Mouse (Mus musculus) megakaryocyte-erythroid progenitor cell, adult 5-6 weeks (primary cell): ENCODE measurements around the gene Atp10b. TPM values are rescaled to one million over a fixed set of nuclear protein-coding genes. Genes with fewer than 3 reads are reported as not detected.

ENCODE experiments used
- ATAC-seq: replicated peaks from 2 replicates; pipeline ENCODE4 v1.8.0; 2016; ENCODE audit warnings: mild to moderate bottlenecking, inconsistent platforms; ENCODE audit not compliant: severe bottlenecking, poor library complexity, low FRiP score, low TSS enrichment
- total RNA-seq, 2 experiments: library from RNA; stranded (forward) in 1 of 2; stranded (reverse) in 1 of 2; fragments of 200-1000, 215-1000 nt in 1 of 2; fragments of >200 nt in 1 of 2; fragmentation: Nextera tagmentation in 1 of 2; gene quantifications; 2 replicates each; pipeline ENCODE4 v1.2.3; 2014 to 2017

The Atp10b gene
- total RNA-seq, 2 experiments from 2014 or later, result not detected

DNA sequence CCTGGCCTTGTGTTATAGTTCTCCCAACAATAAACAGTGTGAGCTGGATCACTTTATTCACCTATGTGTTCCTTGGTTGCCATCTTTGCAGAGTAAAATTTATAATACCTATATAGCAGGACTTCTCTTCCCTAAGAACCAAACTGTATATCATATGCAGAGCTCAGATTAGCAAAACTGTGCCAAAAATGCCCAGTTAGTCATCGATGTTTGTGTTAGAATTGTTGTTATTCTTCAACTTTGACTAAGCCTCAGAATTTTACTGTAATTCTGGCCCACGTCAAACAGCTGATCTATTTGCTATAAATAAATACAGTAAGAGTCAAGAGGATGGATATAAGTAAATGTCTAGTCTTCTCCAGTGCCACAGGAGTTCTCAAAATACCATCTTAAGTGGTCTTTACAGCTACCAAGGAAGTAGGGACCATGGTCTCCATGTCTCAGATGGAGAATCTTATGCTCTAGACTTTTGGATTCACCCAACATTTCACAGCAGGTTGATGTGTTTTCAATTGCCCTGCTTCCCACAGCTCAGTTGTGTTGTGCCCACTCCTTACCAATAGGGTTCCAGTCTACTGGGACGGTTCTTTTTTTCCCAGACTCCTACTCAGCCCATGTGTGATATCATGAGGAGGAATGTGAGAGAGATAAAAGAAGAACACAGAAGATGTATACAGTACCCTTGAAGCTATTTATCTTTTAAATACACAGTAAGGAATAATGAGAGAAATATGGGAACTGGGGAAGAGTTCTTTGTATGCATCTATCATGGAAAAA, 40.3 kb downstream of the Atp10b start:
- ATAC-seq, result no peak

DNA sequence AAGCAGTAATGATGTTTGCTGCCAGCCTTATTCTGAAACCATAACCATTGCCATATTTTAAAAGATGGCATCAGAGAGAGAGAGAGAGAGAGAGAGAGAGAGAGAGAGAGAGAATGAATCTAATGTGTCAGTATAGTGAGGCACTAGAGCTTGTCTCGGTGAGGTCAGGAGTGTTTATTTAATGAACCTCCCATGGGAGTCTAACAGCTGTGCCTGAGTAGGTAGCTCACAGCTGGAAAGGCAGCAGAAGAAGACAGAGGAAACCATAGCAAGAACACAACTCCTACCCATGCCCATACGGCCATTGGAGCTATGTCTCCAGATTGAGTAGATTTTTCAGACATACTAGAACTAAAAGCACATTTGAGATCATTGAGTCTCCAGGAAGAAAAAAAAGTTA, 49.1 kb downstream of the Atp10b start:
- ATAC-seq, result no peak

DNA sequence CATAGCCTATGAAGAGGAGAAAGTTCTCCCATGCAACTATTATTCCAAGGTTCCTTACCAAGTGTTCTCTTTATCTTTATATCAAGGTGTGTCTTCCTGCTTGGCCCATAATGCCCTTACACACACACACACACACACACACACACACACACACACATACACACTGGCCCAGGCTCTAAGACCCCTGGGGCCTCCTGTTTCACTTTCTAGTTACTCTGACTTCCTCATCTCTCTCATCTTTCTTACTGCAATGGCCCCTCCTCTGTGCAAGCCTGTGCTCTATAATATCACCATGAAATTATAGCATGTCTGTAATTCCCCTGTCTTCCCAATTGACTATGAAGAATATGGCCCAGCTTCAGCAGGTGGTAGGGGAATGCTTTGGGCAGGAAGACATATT, 49.7 kb downstream of the Atp10b start:
- ATAC-seq, result no peak

- ATAC-seq, result no peak
These were observed 50.4 kb downstream of the Atp10b start for GRCm38 (mm10) chr11:43200089-43200488.

DNA sequence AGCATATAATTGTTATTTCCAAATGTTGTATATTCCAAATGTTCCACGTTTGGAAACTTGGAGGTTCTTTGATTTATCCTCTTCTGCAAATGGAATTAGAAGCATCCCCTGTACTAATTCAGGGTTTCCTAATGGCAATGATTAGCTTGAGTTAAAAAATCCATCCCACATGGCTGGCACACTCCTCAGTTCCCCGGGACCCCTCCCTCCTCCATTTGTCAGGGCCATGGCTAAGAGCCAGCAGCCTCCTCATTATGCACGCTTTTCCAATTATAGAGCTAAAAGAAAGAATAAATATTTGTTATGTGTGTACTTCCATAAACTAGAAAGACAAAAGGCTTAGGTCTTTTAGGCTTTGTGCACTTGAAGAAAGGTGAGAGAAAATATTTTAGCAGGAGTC, 53.9 kb downstream of the Atp10b start:
- ATAC-seq, result no peak

- ATAC-seq, result peak; percentile 68; the same call in 1 of the 2 replicates
These were observed 63.5 kb downstream of the Atp10b start for GRCm38 (mm10) chr11:43213134-43213533.

DNA sequence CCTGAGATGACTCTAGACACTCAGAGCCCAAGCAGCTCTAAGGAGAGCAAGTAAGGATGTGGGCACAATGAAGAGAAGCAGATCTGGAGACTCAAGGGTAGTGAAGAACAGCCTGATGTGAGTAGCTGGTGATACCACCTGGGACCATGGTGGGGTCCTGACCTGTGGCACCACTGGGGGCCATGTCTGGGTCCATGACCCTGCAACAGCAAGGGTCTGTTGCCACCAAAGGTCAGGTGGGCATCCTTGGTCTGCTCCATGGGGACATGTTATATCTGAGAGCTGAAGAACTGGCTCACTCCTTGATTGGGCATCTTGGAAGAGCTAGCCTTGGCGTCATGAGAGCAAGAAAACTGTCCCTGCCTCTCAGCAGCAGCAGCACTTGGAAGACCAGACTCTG, 64.1 kb downstream of the Atp10b start:
- ATAC-seq, result no peak

DNA sequence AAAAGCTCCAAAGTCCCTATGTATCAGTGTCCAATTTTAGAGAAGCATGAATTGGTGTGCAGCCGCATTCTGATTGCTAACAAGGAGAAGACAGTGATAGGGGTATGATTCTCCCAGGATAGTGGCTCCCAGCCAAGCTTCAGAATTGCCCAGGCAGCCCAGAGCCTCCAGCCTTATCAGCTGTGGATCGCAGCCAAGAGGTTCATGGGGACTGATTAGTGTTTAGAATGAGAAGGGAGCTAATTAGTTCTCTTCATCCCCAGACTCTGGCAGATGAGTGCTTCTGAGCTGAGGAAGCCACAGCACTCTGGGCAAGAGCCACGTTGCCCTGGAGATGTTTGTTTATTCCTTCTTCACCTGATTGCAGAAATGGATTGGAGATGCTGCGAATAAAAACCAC, 67.3 kb downstream of the Atp10b start:
- ATAC-seq, result no peak

DNA sequence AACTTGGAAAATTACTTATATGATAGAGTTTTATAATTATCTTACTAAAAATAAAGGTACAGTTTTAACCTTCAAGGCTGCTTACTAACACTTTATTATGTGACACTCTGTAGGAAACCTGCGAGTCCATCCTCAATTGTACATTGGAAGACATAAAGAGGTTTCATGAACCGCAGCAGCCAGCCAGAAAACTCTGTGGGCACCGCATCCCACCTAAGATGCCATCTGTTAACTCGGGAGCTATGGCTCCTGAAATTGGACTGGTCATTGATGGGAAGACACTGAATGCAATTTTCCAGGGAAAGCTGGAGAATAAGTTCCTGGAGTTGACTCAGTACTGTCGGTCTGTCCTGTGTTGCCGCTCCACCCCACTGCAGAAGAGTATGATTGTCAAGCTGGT, 80.6 kb downstream of the Atp10b start:
- ATAC-seq, result no peak

GRCm38 (mm10) chr11:43232073-43232472, 82.4 kb downstream of the Atp10b start:
- no peak for ATAC-seq

DNA sequence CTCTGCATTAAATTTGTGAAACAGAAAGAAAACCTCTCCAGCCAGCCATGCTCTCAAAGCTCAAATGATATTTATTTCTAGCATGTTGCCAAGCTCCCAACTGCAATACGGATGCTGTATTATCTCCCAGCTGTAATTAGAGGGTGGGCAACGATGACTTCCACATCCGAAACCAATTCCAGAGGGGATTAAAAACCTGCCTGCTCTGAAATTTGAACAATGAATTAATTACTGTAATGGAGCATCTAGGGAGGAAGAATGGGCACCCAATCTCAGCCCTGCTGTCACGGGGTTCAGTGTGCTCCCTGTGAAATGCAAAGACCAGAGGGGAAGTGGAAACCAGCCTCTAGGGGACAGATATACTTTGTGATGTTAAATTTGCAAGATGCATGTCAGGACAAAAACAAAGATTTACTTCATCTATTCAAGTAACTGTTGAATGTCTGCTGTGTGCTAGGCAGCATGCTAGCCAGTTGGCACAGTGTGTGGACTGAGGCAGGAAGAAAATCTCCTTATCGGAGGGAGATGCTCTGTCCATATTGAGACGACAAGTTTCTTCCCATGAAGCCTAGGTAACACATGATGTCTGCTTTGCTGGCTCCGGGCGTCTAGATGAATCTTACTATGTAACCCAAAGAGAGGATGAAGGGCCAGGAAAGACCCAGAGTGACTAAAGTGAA, 86.8 kb downstream of the Atp10b start:
- no peak for ATAC-seq

- ATAC-seq, result no peak
These were observed 90.1 kb downstream of the Atp10b start for GRCm38 (mm10) chr11:43239804-43240203.

DNA sequence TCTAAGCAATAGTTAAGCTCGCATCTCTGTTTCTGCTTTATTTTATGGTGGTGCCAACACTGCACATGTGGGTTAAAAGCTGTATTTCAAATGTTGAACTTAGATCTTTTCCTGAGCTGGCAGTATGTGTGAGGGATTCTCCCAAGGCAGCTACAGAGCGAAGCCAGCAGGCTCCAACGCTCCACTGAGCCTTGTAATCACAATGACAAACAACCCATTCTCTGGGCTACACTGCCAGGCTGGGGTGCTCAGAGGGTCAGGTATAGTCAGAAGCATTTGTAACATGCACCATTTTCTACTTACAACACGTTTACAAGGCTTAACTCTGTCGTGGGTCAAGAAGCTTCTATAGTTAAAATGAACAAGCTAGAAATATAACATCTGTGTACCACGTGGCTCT, 103.4 kb downstream of the Atp10b start:
- no peak for ATAC-seq

DNA sequence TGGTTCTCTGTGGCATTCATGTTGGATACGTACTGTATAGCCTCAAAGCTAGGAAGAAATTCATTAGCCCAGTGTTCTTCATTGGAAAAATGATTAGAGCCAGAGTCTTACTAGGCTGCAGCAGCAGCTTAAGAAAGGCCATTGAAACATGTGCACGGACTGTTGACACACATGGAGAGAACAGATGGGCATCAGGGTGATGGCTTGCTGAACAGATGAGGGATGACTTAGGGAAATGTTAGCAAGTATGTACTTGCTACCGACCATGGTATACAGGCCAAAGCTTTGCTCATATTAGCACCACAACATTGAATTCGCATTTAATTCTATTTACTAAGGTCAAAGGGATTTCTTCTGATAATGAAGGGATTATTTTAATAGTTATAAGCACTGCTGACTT, 105.6 kb downstream of the Atp10b start:
- no peak for ATAC-seq

- no peak for ATAC-seq
These were observed 107.6 kb downstream of the Atp10b start for GRCm38 (mm10) chr11:43257291-43257690.

- ATAC-seq, result no peak
These were observed 108.1 kb downstream of the Atp10b start for GRCm38 (mm10) chr11:43257781-43258180.

DNA sequence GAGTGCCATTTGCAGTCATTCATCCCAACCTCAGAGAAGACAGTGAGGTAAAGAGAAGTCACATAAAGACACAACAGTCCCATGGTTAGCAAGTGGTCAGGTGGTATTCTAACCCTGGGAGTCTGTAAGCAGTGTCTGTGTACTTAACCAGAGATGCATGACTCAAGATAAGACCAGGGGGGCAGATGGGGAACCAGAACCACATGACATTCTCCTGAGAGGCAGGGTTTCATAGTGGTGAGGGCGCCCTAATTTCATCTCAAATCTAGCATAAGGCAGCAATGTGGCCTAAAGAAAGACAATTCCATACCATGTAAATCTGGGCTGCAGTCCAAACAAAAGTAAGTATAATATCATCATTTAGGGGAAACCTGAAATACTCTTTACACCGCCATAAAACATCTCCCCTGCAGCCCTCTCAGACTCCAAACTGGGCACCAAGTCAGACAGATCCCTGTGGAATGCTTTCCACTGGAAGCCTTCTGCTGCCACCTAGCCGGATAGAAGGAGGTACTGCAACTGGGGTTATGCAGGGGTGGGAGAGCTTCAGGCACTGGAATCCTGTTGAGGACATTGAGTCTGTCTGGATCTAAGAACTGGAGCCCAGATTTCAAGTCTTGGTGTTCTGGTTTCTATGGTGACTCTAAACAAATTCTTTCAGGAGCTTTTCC, 114.0 kb downstream of the Atp10b start:
- ATAC-seq, result no peak

GRCm38 (mm10) chr11:43267505-43267904, 117.8 kb downstream of the Atp10b start:
- ATAC-seq, result no peak

DNA sequence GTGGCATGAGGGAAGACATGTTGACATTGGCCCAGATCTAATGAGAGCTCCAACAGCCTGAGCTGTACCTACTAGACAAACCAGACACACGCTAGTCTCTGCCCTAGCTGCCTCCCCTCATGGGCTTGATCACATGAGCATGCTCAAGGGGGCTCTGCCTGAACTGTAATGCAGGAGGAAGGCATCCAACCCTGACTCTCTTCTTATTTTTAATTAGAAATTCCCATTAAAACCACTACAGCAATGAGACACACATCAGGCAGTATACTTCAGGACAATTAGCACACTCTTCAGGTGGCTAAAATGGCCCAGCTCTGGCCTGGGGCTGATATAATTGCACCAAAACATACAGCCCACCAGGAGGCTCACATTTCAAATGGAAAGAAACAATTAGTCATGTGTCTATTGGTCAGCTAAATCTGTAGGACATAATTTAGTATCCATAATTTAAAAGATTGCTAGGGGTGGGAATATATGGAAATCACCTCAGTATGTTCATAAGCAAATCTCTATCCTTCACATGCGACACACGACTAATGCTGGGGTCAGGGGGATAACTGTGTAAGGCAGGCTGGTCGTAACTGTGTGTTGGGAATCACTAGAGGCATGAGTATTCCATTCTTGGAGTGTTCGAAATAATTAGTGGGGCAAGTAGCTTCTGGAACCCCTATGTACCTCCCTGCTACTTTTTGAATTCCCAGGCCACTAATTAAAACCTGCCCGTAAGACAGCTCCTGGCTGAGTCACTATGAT, 120.0 kb downstream of the Atp10b start:
- ATAC-seq, result no peak

GRCm38 (mm10) chr11:43270256-43270806, 120.7 kb downstream of the Atp10b start:
- ATAC-seq, result no peak
